Mouse (Mus musculus) hindbrain, postnatal 0 days (tissue): ENCODE measurements around the gene Slc37a1. TPM values are rescaled to one million over a fixed set of nuclear protein-coding genes. Genes with fewer than 3 reads are reported as not detected.

ENCODE experiments used
- ATAC-seq: fragments of 200-750 bp; cut with Nextera tagmentation; 2 replicates; pipeline ENCODE4 v1.8.0; 2017; ENCODE audit warnings: mild to moderate bottlenecking, moderate TSS enrichment, moderate library complexity
- DNase-seq: peaks from one replicate; pipeline ENCODE4 v3.0.0-alpha.2; 2015; ENCODE audit warnings: low spot score
- H3K27ac ChIP-seq: fragments of 300-500 bp; sonication (generic); 2 replicates; pipeline ENCODE4 v1.5.1; 2014; ENCODE audit warnings: mild to moderate bottlenecking
- H3K27me3 ChIP-seq: fragments of 300-500 bp; sonication (generic); 2 replicates; pipeline ENCODE4 v1.6.1; 2014; ENCODE audit warnings: low read length, mixed read lengths; ENCODE audit not compliant: insufficient read depth
- H3K36me3 ChIP-seq: fragments of 300-500 bp; sonication (generic); 2 replicates; pipeline ENCODE4 v1.6.1; 2014; ENCODE audit warnings: low read length, mixed read lengths; ENCODE audit not compliant: insufficient read depth
- H3K4me1 ChIP-seq: fragments of 300-500 bp; sonication (generic); 2 replicates; pipeline ENCODE4 v1.6.1; 2014; ENCODE audit warnings: antibody characterized with exemption, low read length, mixed read lengths; ENCODE audit not compliant: insufficient read depth
- H3K4me2 ChIP-seq: fragments of 300-500 bp; sonication (generic); 2 replicates; pipeline ENCODE4 v1.6.1; 2014; ENCODE audit warnings: low read depth, mild to moderate bottlenecking, low read length, moderate library complexity, mixed read lengths
- H3K4me3 ChIP-seq: fragments of 300-500 bp; sonication (generic); 2 replicates; pipeline ENCODE4 v1.5.1; 2014; ENCODE audit warnings: low read length
- H3K9ac ChIP-seq: fragments of 300-500 bp; sonication (generic); replicated peaks from 2 replicates; pipeline ENCODE4 v1.6.1; 2014; ENCODE audit warnings: mild to moderate bottlenecking, low read length, moderate library complexity, mixed read lengths
- H3K9me3 ChIP-seq: fragments of 300-500 bp; sonication (generic); 2 replicates; pipeline ENCODE4 v1.6.1; 2016; ENCODE audit warnings: low read length, mixed read lengths
- CTCF ChIP-seq: IDR thresholded peaks from 2 replicates; pipeline ENCODE4 v1.5.1; 2016; ENCODE audit warnings: antibody characterized with exemption, control low read depth, low read depth
- WGBS: fragments of 180-500 bp; shearing (Covaris S2); extraction: QIAGEN DNeasy Blood & Tissue Kit; methylation state at CpG from one replicate; pipeline ENCODE4 v1.1.7; 2014; 5-methylcytosine and 5-hydroxymethylcytosine counted together
- polyA plus RNA-seq: library from polyadenylated mRNA; unstranded; fragments of >200 nt; fragmentation: Nextera tagmentation; extraction: Ambion mirVana; gene quantifications from 2 replicates; pipeline ENCODE4 v1.2.1, GENCODE M21; 2015
- total RNA-seq: library from RNA; depleted of rRNA; stranded (reverse); fragments of >200 nt; gene quantifications from 2 replicates; pipeline ENCODE4 v1.2.3, GENCODE M21; 2014

The Slc37a1 gene
- total and polyA plus RNA-seq, 2 experiments from 2014 or later: 5.7 to 10.7 TPM

- TF ChIP-seq CTCF: no peak
- Histone ChIP-seq H3K4me3 (no peak overlapping the region), H3K9me3 (no peaks in the 10 kb centered on the region), H3K4me2 (no peak overlapping the region), H3K36me3 (no peaks in the 10 kb centered on the region), H3K9ac (no peak overlapping the region), H3K27me3 (no peaks in the 10 kb centered on the region), H3K4me1 (no peaks in the 10 kb centered on the region), H3K27ac (no peak overlapping the region)
- 53% methylated on average over 12 of the region's 12 CpGs for WGBS
- no peak for DNase-seq
- no peak for ATAC-seq
Observed at GRCm38 (mm10) chr17:31304895-31305775, 18.5 kb downstream of the Slc37a1 start.

GRCm38 (mm10) chr17:31305776-31306120 is 19.2 kb downstream of the Slc37a1 start:
- Histone ChIP-seq H3K9me3 (no peaks in the 10 kb centered on the region), H3K9ac (no peak overlapping the region), H3K4me3 (no peak overlapping the region), H3K27ac (no peak overlapping the region), H3K4me2 (no peak overlapping the region), H3K27me3 (no peaks in the 10 kb centered on the region), H3K4me1 (no peaks in the 10 kb centered on the region), H3K36me3 (no peaks in the 10 kb centered on the region)
- DNase-seq: no peak
- ATAC-seq: no peak
- TF ChIP-seq CTCF: no peak
- 63% methylated on average over 5 of the region's 5 CpGs for WGBS

GRCm38 (mm10) chr17:31307756-31308155 is 21.2 kb downstream of the Slc37a1 start:
- H3K27ac ChIP-seq: no peak overlapping the region
- DNase-seq: no peak
- no peak overlapping the region for H3K4me3 ChIP-seq
- H3K4me1 ChIP-seq: no peaks in the 10 kb centered on the region
- no peaks in the 10 kb centered on the region for H3K9me3 ChIP-seq
- H3K27me3 ChIP-seq: no peaks in the 10 kb centered on the region
- no peak for ATAC-seq
- 75% methylated on average over 3 of the region's 3 CpGs for WGBS
- H3K4me2 ChIP-seq: no peak overlapping the region
- no peaks in the 10 kb centered on the region for H3K36me3 ChIP-seq
- no peak overlapping the region for H3K9ac ChIP-seq
- TF ChIP-seq CTCF: no peak

GRCm38 (mm10) chr17:31308291-31308816 is 21.8 kb downstream of the Slc37a1 start:
- Histone ChIP-seq H3K4me2 (no peak overlapping the region), H3K4me3 (no peak overlapping the region), H3K27ac (no peak overlapping the region), H3K36me3 (no peaks in the 10 kb centered on the region), H3K27me3 (no peaks in the 10 kb centered on the region), H3K9ac (no peak overlapping the region), H3K9me3 (no peaks in the 10 kb centered on the region), H3K4me1 (no peaks in the 10 kb centered on the region)
- 92% methylated on average over 7 of the region's 7 CpGs for WGBS
- TF ChIP-seq CTCF: no peak
- ATAC-seq (no peak), DNase-seq (no peak)

GRCm38 (mm10) chr17:31309281-31309793 is 22.7 kb downstream of the Slc37a1 start:
- Histone ChIP-seq H3K36me3 (no peaks in the 10 kb centered on the region), H3K9me3 (no peaks in the 10 kb centered on the region), H3K9ac (no peak overlapping the region), H3K4me3 (no peak overlapping the region), H3K27ac (peak overlapping the region; percentile 20; the same call in 1 of the 2 replicates), H3K4me1 (no peaks in the 10 kb centered on the region), H3K4me2 (no peak overlapping the region), H3K27me3 (no peaks in the 10 kb centered on the region)
- ATAC-seq: peak; percentile 73
- whole genome bisulfite sequencing: 20% methylated on average over 6 of the region's 6 CpGs
- DNase-seq: peak; percentile 68
- TF ChIP-seq CTCF: no peak

GRCm38 (mm10) chr17:31311047-31311446 is 24.5 kb downstream of the Slc37a1 start:
- DNase-seq (no peak), ATAC-seq (no peak)
- Histone ChIP-seq H3K4me3 (no peak overlapping the region), H3K36me3 (no peaks in the 10 kb centered on the region), H3K4me1 (peaks cover 8% of the 10 kb centered on the region; the same call in 1 of the 2 replicates), H3K9ac (no peak overlapping the region), H3K4me2 (no peak overlapping the region), H3K9me3 (no peaks in the 10 kb centered on the region), H3K27me3 (no peaks in the 10 kb centered on the region), H3K27ac (no peak overlapping the region)
- no peak for TF ChIP-seq CTCF
- 79% methylated on average over 9 of the region's 9 CpGs for whole genome bisulfite sequencing

- Histone ChIP-seq H3K4me2 (no peak overlapping the region), H3K27me3 (no peaks in the 10 kb centered on the region), H3K36me3 (no peaks in the 10 kb centered on the region), H3K4me1 (peaks cover 8% of the 10 kb centered on the region; the same call in 1 of the 2 replicates), H3K27ac (no peak overlapping the region), H3K9me3 (no peaks in the 10 kb centered on the region), H3K4me3 (no peak overlapping the region), H3K9ac (no peak overlapping the region)
- ATAC-seq (no peak), DNase-seq (no peak)
- WGBS: 70% methylated on average over 10 of the region's 10 CpGs
- TF ChIP-seq CTCF: no peak
Observed at GRCm38 (mm10) chr17:31312648-31313047, 26.1 kb downstream of the Slc37a1 start.
